Mouse (Mus musculus) cerebellum, postnatal 36 days (tissue): Measurements from ENCODE around the gene Gcdh.

ENCODE experiments used
- DNase-seq, 2 experiments: peaks; one replicate each; pipeline ENCODE4 v3.0.0; 2021 to 2022; ENCODE audit warnings: mixed read lengths in 2 of 2

Gcdh gene

GRCm38 (mm10) chr8:84893709-84894134 lies at the start of gene Gcdh:
Gene Gcdh (minus strand): TSS chr8:84893921.
- DNase-seq, result peak; percentile 90 to 92

GRCm38 (mm10) chr8:84937620-84938485 lies 44.1 kb upstream of the Gcdh start:
- no peak for DNase-seq

- DNase-seq, result peak; percentile 82 to 92
Observed at GRCm38 (mm10) chr8:84936962-84937546, 43.3 kb upstream of the Gcdh start, which contains the start of gene Mast1. Gene Mast1 (minus strand): TSS chr8:84937359.

GRCm38 (mm10) chr8:84936041-84936961 lies 42.6 kb upstream of the Gcdh start:
- peak; percentile 13 to 36 for DNase-seq

- DNase-seq, result peak; percentile 39 to 46
Observed at GRCm38 (mm10) chr8:84935489-84935888, 41.8 kb upstream of the Gcdh start.

- DNase-seq, result peak; percentile 75 to 76
Observed at GRCm38 (mm10) chr8:84934860-84935259, 41.1 kb upstream of the Gcdh start.

- no peak for DNase-seq
Observed at GRCm38 (mm10) chr8:84933767-84934559, 40.2 kb upstream of the Gcdh start.

GRCm38 (mm10) chr8:84930582-84930981 lies 36.9 kb upstream of the Gcdh start:
- no peak for DNase-seq

GRCm38 (mm10) chr8:84928456-84929306 lies 35.0 kb upstream of the Gcdh start:
- DNase-seq, result peak; percentile 83 to 85

- DNase-seq, result no peak
Observed at GRCm38 (mm10) chr8:84927513-84927912, 33.8 kb upstream of the Gcdh start.

GRCm38 (mm10) chr8:84925557-84925956 lies 31.8 kb upstream of the Gcdh start:
- no peak for DNase-seq

- no peak for DNase-seq
Observed at GRCm38 (mm10) chr8:84921596-84921995, 27.9 kb upstream of the Gcdh start.

GRCm38 (mm10) chr8:84918646-84919045 lies 24.9 kb upstream of the Gcdh start:
- no peak for DNase-seq

GRCm38 (mm10) chr8:84917781-84918180 lies 24.1 kb upstream of the Gcdh start:
- DNase-seq, result peak in 1 of 2 experiments; percentile 24

GRCm38 (mm10) chr8:84915269-84915668 lies 21.5 kb upstream of the Gcdh start:
- DNase-seq, result no peak

GRCm38 (mm10) chr8:84913960-84914359 lies 20.2 kb upstream of the Gcdh start:
- peak; percentile 54 for DNase-seq

- no peak for DNase-seq
Observed at GRCm38 (mm10) chr8:84913502-84913900, 19.8 kb upstream of the Gcdh start.

GRCm38 (mm10) chr8:84912895-84913501 lies 19.3 kb upstream of the Gcdh start:
- DNase-seq, result peak; percentile 84 to 89

GRCm38 (mm10) chr8:84912391-84912790 lies 18.7 kb upstream of the Gcdh start:
- peak; percentile 29 to 37 for DNase-seq

- peak in 1 of 2 experiments; percentile 12 for DNase-seq
Observed at GRCm38 (mm10) chr8:84911854-84912253, 18.1 kb upstream of the Gcdh start.

GRCm38 (mm10) chr8:84910551-84910950 lies 16.8 kb upstream of the Gcdh start:
- DNase-seq, result peak; percentile 79 to 80
